Mouse (Mus musculus): ENCODE data around the gene Rnf220. TPM values are rescaled to one million over a fixed set of nuclear protein-coding genes. Genes with fewer than 3 reads are reported as not detected.

Rnf220 gene
- polyA plus RNA-seq, 1 experiment from 2014 or later, result 111 TPM

- Histone ChIP-seq H3K9ac (peak overlapping the region; percentile 60), H3K4me2 (replicated peaks) (peak overlapping the region; percentile 87), H3K36me3 (no peaks in the 10 kb centered on the region), H3K4me3 (peak overlapping the region; percentile 42), H3K4me1 (peaks cover 37% of the 10 kb centered on the region), H3K27ac (peak overlapping the region; percentile 77), H3K27me3 (peaks cover 82% of the 10 kb centered on the region), H3K9me3 (replicated peaks) (no peaks in the 10 kb centered on the region)
- 25% methylated on average over 13 of the region's 13 CpGs for WGBS
- no peak; the same call in 1 of the 2 replicates for ATAC-seq (ENCODE audit: low FRiP score)
Observed at GRCm38 (mm10) chr4:117485045-117485780, 11.6 kb downstream of the Rnf220 start.

- Histone ChIP-seq H3K4me3 (peak overlapping the region; percentile 42), H3K27me3 (peaks cover 82% of the 10 kb centered on the region), H3K27ac (peak overlapping the region; percentile 77), H3K36me3 (no peaks in the 10 kb centered on the region), H3K4me1 (peaks cover 42% of the 10 kb centered on the region), H3K4me2 (replicated peaks) (peak overlapping the region; percentile 87), H3K9ac (peak overlapping the region; percentile 60), H3K9me3 (replicated peaks) (no peaks in the 10 kb centered on the region)
- peak; percentile 93 for ATAC-seq (ENCODE audit: low FRiP score)
- under 1% methylated on average over 69 of the region's 69 CpGs for WGBS
Observed at GRCm38 (mm10) chr4:117484256-117485044, 12.4 kb downstream of the Rnf220 start.

- peak overlapping the region; percentile 77; the same call in 1 of the 2 replicates for H3K27ac ChIP-seq
- peak overlapping the region; percentile 87 for H3K4me2 ChIP-seq (replicated peaks)
- no peak for ATAC-seq (ENCODE audit: low FRiP score)
- H3K4me3 ChIP-seq, result peak overlapping the region; percentile 42
- peaks cover 42% of the 10 kb centered on the region for H3K4me1 ChIP-seq
- peaks cover 82% of the 10 kb centered on the region for H3K27me3 ChIP-seq
- peak overlapping the region; percentile 60; the same call in 1 of the 2 replicates for H3K9ac ChIP-seq
- WGBS, result 1% methylated on average over 15 of the region's 15 CpGs
- H3K36me3 ChIP-seq, result no peaks in the 10 kb centered on the region
- H3K9me3 ChIP-seq (replicated peaks), result no peaks in the 10 kb centered on the region
Observed at GRCm38 (mm10) chr4:117483931-117484255, 13.0 kb downstream of the Rnf220 start.

- no peak for ATAC-seq (ENCODE audit: low FRiP score)
- no peaks in the 10 kb centered on the region for H3K9me3 ChIP-seq (replicated peaks)
- H3K4me1 ChIP-seq, result peaks cover 39% of the 10 kb centered on the region
- WGBS, result 78% methylated on average over 5 of the region's 5 CpGs
- no peaks in the 10 kb centered on the region for H3K36me3 ChIP-seq
- H3K4me3 ChIP-seq, result no peak overlapping the region
- H3K4me2 ChIP-seq (replicated peaks), result no peak overlapping the region
- H3K27ac ChIP-seq, result no peak overlapping the region
- H3K27me3 ChIP-seq, result peaks cover 79% of the 10 kb centered on the region
- H3K9ac ChIP-seq, result no peak overlapping the region
Observed at GRCm38 (mm10) chr4:117482103-117482502, 14.7 kb downstream of the Rnf220 start.

GRCm38 (mm10) chr4:117480611-117481445, 16.0 kb downstream of the Rnf220 start:
- H3K36me3 ChIP-seq, result no peaks in the 10 kb centered on the region
- ATAC-seq (ENCODE audit: low FRiP score), result 0 out of 2 replicates have a peak, but pooled peaks have one; percentile 8
- WGBS, result 31% methylated on average over 11 of the region's 11 CpGs
- no peak overlapping the region for H3K9ac ChIP-seq
- peaks cover 42% of the 10 kb centered on the region for H3K4me1 ChIP-seq
- peaks cover 79% of the 10 kb centered on the region for H3K27me3 ChIP-seq
- 0 out of 2 replicates have a peak overlapping the region, but pooled peaks have one; percentile 5 for H3K27ac ChIP-seq
- no peak overlapping the region for H3K4me3 ChIP-seq
- H3K4me2 ChIP-seq (replicated peaks), result no peak overlapping the region
- H3K9me3 ChIP-seq (replicated peaks), result no peaks in the 10 kb centered on the region

GRCm38 (mm10) chr4:117479951-117480350, 16.9 kb downstream of the Rnf220 start:
- Histone ChIP-seq H3K4me1 (peaks cover 34% of the 10 kb centered on the region), H3K9me3 (replicated peaks) (no peaks in the 10 kb centered on the region), H3K27me3 (peaks cover 79% of the 10 kb centered on the region), H3K36me3 (no peaks in the 10 kb centered on the region), H3K27ac (no peak overlapping the region), H3K9ac (no peak overlapping the region), H3K4me2 (replicated peaks) (no peak overlapping the region), H3K4me3 (no peak overlapping the region)
- 48% methylated on average over 6 of the region's 6 CpGs for WGBS
- ATAC-seq (ENCODE audit: low FRiP score), result no peak

GRCm38 (mm10) chr4:117478101-117478673, 18.7 kb downstream of the Rnf220 start:
- Histone ChIP-seq H3K27ac (no peak overlapping the region), H3K4me1 (peaks cover 23% of the 10 kb centered on the region), H3K36me3 (no peaks in the 10 kb centered on the region), H3K4me3 (no peak overlapping the region), H3K4me2 (replicated peaks) (no peak overlapping the region), H3K9ac (no peak overlapping the region), H3K9me3 (replicated peaks) (no peaks in the 10 kb centered on the region), H3K27me3 (peaks cover 80% of the 10 kb centered on the region)
- 79% methylated on average over 15 of the region's 15 CpGs for WGBS
- ATAC-seq (ENCODE audit: low FRiP score), result no peak

GRCm38 (mm10) chr4:117477401-117477800, 19.5 kb downstream of the Rnf220 start:
- H3K9ac ChIP-seq, result no peak overlapping the region
- no peaks in the 10 kb centered on the region for H3K36me3 ChIP-seq
- 67% methylated on average over 5 of the region's 5 CpGs for WGBS
- no peaks in the 10 kb centered on the region for H3K9me3 ChIP-seq (replicated peaks)
- peaks cover 75% of the 10 kb centered on the region for H3K27me3 ChIP-seq
- no peak for ATAC-seq (ENCODE audit: low FRiP score)
- no peak overlapping the region for H3K4me3 ChIP-seq
- peaks cover 23% of the 10 kb centered on the region for H3K4me1 ChIP-seq
- H3K4me2 ChIP-seq (replicated peaks), result no peak overlapping the region
- no peak overlapping the region for H3K27ac ChIP-seq

GRCm38 (mm10) chr4:117476777-117477176, 20.1 kb downstream of the Rnf220 start:
- H3K4me1 ChIP-seq, result peaks cover 23% of the 10 kb centered on the region
- WGBS, result 72% methylated on average over 4 of the region's 4 CpGs
- ATAC-seq (ENCODE audit: low FRiP score), result no peak
- H3K27ac ChIP-seq, result no peak overlapping the region
- peaks cover 70% of the 10 kb centered on the region for H3K27me3 ChIP-seq
- H3K9ac ChIP-seq, result no peak overlapping the region
- H3K36me3 ChIP-seq, result no peaks in the 10 kb centered on the region
- H3K9me3 ChIP-seq (replicated peaks), result no peaks in the 10 kb centered on the region
- no peak overlapping the region for H3K4me3 ChIP-seq
- H3K4me2 ChIP-seq (replicated peaks), result no peak overlapping the region

GRCm38 (mm10) chr4:117476355-117476754, 20.5 kb downstream of the Rnf220 start:
- Histone ChIP-seq H3K4me3 (no peak overlapping the region), H3K36me3 (no peaks in the 10 kb centered on the region), H3K9ac (no peak overlapping the region), H3K27me3 (peaks cover 66% of the 10 kb centered on the region), H3K4me2 (replicated peaks) (no peak overlapping the region), H3K27ac (no peak overlapping the region), H3K4me1 (peaks cover 20% of the 10 kb centered on the region), H3K9me3 (replicated peaks) (no peaks in the 10 kb centered on the region)
- ATAC-seq (ENCODE audit: low FRiP score), result no peak

GRCm38 (mm10) chr4:117473985-117474354, 22.9 kb downstream of the Rnf220 start:
- peaks cover 5% of the 10 kb centered on the region; the same call in 1 of the 2 replicates for H3K4me1 ChIP-seq
- H3K36me3 ChIP-seq, result no peaks in the 10 kb centered on the region
- no peak overlapping the region for H3K9ac ChIP-seq
- ATAC-seq (ENCODE audit: low FRiP score), result no peak
- H3K27me3 ChIP-seq, result peaks cover 48% of the 10 kb centered on the region
- no peak overlapping the region for H3K27ac ChIP-seq
- H3K4me3 ChIP-seq, result no peak overlapping the region
- H3K9me3 ChIP-seq (replicated peaks), result no peaks in the 10 kb centered on the region
- H3K4me2 ChIP-seq (replicated peaks), result no peak overlapping the region

Measured in hindbrain, embryonic 12.5 days (tissue).